Mouse (Mus musculus) cerebellum, adult 9-11 months (tissue): Measurements from ENCODE around the gene H2-Q4.
"Not testable (repeated sequence)": the region's sequence is repeated elsewhere in the genome, so short reads cannot be mapped to it uniquely, and the experiment has no call there.

Experiments
- DNase-seq: peaks from one replicate; pipeline ENCODE4 v3.0.0; 2022

Gene H2-Q4

DNA sequence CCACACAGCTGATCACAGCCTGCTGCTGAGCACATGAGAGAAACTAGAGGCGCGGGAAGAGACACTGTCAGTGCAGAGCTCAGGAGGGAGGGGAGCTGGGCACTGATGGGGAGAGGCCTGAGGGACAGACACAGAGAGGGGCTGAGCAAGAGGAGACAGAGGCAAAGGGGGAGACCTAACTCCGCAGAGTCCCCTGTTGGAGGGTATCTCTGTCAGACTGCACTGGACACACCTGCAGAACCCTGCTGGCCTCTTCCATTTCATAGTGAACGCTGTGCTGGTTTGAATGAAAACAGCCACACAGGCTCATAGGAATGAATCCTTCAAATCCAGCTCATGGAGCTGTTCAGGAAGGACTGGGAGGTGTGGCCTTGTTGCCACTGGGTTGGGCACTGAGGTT lies 41.9 kb downstream of the H2-Q4 start:
- not testable (repeated sequence) for DNase-seq

DNA sequence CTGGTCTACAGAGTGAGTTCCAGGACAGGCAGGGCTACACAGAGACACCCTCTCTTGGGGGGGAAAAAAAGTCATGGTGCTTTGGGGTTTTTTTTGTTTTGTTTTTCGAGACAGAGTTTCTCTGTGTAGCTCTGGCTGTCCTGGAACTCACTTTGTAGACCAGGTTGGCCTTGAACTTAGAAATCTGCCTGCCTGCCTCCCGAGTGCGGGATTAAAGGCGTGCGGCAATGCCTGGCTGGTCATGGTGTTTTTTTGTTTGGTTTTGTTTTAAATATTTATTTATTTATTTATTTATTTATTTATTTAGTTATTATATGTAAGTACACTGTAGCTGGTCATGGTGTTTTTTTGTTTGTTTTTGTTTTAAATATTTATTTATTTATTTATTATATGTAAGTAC lies 42.9 kb downstream of the H2-Q4 start:
- DNase-seq, result not testable (repeated sequence)

DNA sequence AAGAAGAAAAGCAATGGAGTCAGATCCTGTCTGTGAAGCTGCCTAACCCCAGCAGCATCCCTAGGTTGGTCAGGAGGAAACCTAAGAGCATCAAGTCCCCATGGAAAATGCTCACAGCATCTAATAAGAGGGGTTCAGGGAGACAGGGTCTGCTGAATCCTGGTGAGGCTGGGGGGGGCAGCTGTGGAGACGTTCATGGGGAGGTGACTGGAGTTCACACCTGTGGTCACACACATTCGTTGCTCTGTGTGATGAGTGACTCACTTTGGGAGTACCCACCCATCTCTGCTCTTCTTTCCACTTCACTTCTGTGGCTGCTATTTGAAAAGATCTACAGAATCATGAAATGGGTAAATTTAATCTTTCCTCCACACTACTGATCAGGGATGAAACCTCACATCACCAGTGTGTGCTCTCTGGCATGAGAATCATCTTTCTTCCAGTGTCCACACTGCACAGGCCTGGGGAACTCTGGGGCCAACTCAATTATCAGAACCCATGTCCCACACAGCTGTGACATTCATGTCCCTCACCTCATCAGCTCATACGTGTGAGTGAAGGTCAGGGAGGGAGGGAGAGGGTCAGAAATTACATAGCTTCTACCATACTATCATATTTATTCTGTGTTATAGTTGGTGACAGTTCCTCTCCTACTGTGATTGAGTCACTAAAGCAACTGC lies 43.9 kb downstream of the H2-Q4 start:
- not testable (repeated sequence) for DNase-seq

DNA sequence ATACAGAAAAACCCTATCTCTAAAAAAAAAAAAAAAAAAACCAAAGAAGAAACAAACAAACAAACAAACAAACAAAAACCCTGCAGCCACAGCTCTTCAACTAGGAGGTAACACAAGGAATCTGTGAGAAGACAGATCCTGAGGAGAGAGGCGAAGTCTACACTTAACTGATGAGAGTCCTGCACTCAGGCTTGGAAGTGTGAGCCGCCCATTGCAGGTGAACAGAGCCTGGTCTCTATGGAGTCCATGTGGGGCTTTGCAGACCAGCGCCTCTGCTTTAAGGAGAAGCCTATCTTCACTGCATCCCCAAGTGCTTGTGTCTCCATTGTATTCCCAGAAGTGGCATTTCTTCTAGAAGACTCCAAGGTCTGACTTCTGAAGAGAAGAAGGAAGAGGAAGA lies 44.7 kb downstream of the H2-Q4 start:
- DNase-seq, result not testable (repeated sequence)

DNA sequence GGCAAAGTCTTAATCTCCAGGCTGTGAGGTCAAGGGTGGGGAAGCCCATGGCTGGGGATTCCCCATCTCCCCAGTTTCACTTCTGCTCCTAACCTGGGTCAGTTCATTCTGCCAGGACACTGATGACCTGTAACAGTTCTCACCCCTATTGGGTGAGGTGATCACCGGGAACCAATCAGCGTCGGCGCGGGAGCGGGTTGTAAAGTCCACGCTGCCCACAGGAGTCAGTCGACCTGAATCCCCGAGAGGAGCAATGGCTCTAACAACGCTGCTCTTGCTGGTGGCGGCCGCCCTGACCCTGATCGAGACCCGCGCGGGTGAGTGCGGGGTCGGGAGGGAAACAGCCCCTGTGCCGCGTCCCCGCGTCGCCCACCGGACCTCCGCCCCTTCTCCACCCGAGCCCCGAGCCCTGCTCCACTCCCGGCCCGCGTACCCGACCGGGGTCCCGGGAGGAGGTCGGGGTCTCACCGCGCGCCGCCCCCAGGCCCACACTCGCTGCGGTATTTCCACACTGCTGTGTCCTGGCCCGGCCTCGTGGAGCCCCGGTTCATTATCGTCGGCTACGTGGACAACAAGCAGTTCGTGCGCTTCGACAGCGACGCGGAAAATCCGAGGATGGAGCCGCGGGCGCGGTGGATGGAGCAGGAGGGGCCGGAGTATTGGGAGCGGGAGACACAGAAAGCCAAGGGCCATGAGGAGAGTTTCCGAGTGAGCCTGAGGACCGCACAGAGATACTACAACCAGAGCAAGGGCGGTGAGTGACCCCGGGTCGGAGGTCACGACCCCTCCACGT lies 45.4 kb downstream of the H2-Q4 start, which contains the start of gene H2-Q6:
Gene H2-Q6, plus strand, starts transcription at position 227 of the 793 bp plus-strand sequence.
- DNase-seq, result not testable (repeated sequence)

DNA sequence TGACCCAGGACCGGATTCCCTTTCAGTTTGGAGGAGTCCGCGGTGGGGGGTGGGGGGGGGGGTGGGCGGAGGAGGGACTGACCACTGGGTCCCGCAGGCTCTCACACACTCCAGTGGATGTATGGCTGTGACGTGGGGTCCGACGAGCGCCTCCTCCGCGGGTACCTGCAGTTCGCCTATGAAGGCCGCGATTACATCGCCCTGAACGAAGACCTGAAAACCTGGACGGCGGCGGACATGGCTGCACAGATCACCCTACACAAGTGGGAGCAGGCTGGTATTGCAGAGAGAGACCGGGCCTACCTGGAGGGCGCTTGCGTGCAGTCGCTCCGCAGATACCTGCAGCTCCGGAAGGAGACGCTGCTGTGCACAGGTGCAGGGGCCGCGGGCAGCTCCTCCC lies 46.1 kb downstream of the H2-Q4 start:
- not testable (repeated sequence) for DNase-seq

DNA sequence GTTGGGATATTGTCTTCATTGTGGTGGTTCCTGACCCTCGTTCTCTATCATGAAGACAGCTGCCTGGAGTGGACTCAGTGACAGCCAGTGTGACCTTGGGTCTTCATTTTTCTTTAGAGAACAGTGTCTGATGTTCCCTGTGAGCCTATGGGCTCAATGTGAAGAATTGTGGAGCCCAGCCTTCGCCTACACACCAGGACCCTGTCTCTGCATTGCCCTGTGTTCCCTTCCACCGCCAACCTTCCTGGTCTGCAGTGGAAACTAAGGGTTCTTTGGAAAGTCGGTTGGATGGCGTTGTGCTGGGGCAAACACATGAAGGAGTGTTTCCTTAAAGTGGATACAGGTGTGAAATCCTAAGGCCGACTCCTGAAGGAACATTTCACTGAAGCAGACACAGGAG lies 49.5 kb downstream of the H2-Q4 start:
- DNase-seq, result not testable (repeated sequence)

DNA sequence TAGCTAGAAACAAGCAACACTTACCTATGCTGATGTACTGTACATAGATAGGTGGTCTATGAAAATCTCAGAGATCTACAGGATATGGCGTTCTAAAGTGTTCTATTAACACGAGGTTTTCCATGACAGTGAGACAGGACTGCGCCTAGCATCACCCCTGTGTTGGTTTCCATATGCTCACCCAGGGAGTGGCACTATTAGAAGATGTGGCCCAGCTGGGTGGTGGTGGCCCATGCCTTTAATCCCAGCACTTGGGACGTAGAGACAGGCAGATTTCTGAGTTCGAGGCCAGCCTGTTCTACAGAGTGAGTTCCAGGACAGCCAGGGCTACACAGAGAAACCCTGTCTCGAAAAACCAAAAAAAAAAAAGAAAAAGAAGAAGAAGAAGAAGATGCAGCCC lies 51.3 kb downstream of the H2-Q4 start:
- DNase-seq, result not testable (repeated sequence)

DNA sequence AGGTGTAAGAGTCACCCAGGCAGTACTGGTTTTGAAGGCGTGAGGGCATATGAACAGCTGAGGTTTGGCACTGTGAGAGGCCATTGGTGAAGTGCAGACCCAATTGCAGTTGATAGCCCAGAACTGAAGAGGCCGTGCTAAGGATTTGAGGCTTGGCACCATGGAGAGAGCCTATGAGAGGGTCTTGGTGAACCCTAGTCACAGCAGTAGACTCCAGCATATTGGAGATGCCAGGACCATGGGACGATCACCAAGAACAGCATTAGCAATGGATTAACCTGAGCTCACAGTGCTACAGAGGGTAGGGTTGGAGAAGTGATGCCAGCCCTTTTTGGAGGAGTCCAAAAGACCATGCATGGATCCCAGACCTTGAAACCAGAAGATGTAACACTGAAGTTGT lies 52.8 kb downstream of the H2-Q4 start:
- DNase-seq, result not testable (repeated sequence)

DNA sequence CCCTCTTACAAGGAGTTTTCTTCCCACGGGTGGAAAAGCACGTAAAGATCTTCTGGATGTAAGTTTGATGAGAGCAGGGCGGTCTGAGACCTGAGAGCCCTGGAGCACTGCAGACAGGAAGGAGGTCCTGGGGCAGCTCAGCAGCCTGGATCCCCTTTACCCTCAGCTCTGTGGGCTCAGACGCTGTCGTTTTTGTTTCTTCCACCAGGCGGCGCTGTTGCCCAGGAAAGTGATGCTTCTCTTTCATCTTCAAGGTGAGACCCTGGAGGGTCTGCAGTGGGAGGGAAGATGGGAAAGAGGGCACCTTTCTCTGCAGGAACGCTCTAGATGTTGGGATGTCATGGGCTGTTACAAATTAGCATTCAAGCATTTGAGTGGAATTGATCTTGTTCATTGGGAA lies 55.4 kb downstream of the H2-Q4 start:
- not testable (repeated sequence) for DNase-seq
